Mouse (Mus musculus): ENCODE measurements around the gene Rbm6. TPM values are rescaled to one million over a fixed set of nuclear protein-coding genes. Genes with fewer than 3 reads are reported as not detected.
A peak's percentile ranks its signal among the peaks of the same experiment; 100 is the strongest.

Rbm6 gene
- total RNA-seq, 2 experiments from 2014 or later, result 21.6 to 35.5 TPM

DNA sequence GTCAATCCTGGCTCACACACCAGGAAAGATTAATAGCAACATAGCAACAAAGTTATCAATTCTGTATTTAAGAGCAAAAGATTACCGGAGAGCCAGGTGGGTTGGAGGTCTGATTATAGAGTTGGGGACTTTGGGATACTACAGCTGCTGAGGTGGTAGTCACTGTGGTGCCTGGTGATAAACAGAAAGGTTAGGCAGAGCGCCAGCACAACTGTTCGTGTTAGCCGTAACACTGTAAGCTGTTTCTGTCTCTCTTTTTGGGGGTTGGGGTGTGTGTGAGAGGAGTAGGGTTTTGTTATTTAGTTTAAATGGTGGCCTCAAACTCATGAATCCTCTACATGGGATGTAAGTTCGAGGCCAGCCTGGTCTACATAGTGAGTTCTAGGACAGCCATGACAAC is 122.7 kb downstream of the Rbm6 start:
- DNase-seq, result no peak

DNA sequence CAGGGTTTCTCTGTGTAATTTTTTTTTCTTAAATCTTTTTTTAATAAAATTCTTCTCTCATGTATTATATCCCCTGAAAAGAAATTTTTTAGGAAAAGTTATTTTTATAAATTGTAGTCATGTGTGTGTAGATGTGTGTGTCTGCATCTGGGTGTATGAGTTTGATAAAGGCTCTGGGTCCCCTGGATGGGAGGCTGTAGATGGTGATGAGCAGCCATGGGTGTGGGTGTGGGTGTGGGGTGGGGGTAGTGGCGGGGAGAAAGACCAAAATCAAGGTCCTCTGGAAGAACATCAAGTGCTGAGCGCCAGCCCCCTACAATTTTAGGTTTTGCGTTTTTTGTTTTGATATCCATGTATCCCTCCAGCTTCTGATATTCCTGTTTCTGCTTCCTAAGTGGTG is 125.0 kb downstream of the Rbm6 start:
- DNase-seq, result no peak

DNA sequence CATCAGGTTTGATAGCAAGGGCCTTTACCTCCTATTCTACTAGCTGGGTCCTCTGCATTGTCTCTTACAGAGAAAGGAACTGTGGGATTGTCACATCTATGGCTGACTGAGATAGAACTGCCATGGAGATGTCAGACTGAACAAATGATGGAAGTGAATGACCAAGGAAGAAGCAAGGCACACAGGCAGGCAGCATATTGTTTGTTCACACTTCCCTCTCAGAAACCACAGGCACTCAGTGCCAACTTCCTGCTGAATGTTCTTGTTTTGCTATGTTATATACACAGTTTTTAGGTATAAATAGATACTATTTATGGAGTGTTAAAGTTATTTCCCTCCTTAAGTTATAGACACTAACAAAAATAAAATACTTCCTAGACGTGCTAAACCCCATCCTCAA is 125.7 kb downstream of the Rbm6 start:
- no peak for DNase-seq

DNA sequence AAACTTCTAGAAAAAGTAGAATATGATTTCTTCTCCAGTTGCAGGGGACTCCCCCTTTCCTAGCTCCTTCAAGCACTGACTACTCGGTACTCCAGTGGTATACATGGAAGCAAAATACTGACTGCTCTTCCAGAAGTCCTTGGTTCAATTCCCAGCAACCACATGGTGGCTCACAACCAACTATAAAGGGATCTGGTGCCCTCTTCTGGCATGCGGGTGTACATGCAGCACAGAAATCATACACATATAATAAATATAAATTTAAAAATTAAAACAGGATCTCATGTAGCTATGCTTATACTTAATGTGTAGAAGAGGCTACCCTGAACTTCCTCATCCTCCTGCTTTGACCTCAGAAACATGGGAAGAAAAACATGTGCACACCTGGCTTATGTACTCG is 126.4 kb downstream of the Rbm6 start:
- no peak for DNase-seq

DNA sequence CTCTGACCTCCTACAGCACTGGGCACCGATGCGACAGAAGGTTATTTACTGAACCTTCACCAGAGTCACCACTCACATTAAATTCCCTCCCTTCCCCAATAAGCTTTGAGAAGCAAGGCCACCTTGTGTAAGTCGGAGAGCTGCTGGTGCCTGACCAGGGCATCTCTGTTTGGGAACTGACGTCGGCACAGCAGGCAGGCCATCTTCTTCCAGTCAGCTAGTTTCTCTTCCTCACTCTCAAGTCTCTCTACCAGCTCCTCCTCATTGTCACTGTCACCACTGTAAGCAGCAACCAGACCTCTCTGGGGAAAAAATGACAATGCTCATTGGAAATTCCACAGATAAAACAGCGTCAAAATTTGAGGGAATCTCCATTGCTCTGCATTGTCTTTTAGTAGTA is 129.0 kb downstream of the Rbm6 start:
- no peak for DNase-seq

DNA sequence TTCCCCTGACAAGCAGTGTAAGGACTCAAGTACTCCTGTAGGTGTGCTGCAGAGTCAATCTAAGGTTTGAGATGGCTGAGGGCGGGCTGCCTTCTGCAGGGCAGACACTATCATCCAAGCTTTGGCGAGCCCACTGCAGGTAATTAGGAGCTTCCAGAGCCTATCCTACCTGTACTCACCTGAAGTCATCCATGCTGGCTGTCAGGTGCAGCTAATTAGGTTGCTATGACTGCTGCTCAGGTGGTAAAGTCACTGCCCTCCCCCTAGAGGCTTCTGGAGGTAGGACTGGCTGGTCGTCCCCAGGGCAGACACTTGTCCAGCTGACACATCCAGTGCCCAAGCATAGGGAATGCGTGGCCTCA is 134.2 kb downstream of the Rbm6 start:
- no peak for DNase-seq

DNA sequence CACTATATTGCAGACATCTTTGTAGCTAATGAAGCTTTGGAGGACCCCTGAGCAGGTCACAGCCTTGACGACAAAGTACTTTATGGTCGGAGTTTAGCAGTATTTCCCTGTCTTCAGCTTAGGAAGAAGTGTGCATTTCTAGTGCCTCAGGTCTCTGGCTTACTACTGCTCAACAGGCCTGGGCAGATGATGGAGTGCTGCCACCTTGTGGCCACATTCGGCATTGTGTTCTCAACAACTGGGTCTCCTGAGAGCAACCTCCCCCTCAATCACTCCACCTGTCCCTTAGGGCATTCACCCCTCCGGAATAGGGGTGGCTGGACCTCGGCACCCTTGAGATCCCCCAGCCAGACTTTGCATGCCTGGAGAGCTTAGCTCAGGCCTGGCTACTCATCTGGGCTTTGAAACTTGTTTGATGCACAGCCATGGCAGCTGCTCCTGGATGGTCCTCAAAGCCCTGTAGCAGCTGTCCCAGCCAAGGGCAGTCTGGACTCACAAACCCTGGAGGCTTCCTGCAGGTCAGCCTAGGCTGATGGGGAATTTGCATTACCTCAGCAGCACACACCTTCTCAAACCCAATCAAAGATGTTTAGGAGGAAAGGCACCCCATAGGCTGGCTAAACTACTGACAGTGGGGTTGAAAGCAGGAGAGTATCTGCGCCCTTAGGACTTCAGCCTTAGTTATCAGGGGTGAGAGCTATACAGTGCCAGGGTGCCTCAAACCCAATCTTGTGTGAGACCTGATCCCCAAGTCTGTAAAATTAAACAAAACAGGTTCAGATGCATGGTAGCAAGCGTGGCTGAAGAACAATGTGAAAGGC is 134.8 kb downstream of the Rbm6 start:
- DNase-seq, result peak; percentile 90

DNA sequence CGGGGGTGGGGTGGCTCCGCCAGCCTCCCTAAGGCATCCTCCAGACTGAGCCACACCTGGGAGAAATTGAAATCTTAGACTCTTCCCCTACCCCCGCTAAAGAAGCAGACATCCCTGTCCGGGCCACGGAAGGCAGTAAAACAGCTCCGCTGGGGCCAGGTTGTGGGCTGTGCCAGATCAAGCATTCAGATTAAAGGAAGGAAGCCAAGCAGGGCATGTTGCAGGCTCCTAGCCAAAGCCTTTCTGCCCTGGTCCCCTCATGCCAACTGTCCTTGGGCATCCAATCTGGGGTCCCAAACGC is 136.9 kb downstream of the Rbm6 start:
- DNase-seq, result no peak

DNA sequence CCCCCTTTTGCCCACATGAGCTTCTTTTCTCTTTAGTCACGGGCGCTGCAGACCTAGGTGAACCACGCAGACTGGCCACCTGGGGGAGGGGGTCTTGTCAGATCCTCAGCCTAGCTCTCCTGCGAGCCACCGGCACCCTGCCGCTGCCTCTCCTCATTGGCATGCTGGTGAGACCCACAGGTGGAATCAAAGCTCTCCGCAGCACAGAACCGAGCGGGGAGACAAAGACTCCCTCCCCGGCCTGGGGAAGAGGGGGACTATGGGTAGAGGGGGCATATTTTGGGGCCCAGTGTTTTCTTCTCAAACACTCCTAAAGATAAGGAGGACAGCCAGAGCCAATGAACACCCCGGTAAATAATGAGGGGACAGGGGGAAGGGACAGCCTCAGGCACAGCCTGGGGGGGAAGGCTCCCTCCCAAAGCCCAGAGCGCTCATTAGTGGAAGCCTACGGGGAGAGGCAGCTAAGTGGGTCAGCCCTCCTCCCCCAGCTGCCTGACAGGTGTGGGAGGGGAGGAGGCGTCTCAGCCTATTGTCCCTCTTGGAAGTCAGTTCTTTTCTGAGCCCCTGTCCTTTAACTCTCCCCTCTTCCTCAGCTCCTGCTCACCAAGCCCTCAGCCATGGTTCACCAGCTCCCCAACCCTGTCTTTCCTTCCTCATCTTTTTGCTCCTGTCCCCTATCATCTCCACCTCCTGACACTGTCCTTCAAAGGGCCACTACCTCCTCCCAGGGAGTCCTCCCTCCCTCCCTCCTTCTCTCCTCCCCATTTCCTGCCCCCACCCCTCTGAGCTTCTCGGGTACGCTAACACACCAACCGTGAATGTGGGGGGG is 137.5 kb downstream of the Rbm6 start:
- no peak for DNase-seq

DNA sequence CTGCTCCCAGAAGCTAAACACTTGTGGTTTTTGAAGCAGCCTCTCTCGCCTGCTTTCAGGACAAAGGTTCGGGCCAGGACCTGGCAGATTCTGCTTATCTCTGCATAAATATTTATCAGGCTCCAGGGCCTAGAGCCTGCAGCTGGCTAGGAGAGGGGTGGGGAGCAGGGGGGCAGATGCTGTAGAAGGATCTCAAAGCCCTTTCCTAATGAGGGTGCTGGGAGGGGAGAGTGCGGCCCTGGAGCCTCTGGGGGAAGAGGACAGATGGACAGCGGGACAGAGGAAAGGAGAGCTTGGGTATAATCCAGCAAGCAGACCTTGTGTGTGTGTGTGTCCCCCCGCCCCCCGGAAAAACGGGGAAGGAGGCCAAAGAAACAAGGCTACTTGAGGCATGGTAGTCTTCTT is 138.5 kb downstream of the Rbm6 start:
- DNase-seq, result no peak

DNA sequence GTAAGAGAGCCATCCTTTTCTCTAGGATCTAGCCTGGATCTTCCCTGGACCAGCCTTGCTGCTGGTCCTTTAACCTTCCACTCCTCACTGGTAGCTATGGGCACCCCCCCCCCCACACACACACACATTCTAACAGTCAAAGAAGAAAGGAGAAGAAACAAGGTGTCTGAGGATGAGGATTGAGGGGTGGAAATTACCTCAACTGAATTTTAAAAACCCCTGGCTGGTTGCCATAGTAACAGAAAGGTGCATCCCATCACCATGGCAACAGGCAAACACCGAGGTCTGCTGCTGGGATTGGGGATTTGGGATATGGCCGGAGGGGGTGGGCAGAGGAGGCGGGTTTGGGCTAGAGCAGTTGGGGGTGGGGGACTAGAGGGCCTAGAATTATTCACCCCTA is 143.3 kb downstream of the Rbm6 start:
- DNase-seq, result no peak

DNA sequence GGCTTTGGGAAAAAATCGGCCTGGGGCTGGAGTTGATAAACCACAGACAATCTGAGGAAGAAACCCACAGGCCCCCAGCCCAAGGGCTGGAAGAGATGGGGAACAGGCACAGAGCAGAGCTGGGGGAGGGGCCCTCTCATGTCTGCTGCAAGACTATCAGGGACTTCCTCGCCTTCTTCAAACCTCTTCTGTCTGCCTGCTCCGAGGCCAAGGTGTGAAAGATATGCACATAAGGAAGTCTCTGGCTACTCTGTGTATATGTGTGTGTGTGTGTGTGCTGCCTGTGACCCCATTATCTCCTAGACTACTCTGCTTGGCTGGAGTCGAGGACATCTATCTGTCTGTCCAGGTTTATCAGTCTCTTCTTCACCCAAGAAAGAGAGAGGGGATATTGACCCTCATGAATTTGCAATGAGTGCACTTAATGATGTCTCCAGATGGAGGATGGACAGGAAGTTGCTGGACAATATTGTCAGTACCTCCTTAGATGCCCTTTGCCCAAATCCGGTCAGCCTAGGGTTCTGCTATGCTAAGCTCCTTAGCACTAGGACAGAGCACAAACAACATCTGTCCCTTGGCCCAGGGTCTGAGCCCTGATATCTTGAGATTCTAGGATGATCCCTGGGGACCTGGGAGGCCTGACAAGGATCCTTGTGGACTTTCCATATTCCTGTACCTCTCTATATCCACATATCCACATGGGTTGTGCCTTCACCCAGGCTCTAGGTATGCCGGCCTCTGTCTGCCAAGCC is 143.9 kb downstream of the Rbm6 start:
- no peak for DNase-seq

DNA sequence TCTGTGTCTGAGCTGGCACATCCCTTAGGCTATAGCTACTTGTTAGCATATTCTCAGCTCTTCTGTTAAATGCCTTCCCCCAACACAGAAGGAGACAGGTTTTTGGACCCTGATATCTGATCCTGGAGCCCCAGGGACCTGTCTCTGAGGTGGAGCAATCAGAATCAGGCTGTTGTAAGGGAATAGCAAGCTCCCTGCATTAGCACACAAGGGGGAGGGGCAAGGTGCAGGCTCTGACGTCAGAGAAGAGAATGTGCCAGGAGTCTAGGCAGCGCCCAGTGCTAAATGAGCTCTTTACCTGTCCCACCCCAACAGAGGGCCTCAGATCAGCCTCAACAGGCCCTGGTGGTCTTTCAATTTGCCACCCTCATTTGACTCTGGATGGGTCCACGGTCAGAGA is 146.0 kb downstream of the Rbm6 start:
- no peak for DNase-seq

DNA sequence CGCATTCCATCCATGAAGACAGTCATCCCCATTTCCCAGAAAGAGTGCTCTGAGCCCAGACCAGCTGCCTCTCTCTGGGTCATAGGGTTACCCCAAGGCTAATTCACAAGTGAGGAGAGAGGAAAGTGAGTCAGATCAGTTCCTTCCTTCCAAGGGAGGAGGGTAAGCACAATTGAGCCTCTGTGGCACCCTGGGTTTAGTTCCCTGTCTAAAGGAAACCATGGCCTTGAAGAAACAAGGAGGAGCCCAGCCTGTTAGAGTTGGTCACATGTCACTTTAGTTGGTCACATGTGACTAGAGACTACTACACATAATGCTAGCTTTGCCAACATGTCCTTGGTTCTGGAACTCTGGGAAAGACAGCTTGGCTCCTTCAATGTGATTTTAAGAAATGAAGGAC is 148.2 kb downstream of the Rbm6 start:
- no peak for DNase-seq

DNA sequence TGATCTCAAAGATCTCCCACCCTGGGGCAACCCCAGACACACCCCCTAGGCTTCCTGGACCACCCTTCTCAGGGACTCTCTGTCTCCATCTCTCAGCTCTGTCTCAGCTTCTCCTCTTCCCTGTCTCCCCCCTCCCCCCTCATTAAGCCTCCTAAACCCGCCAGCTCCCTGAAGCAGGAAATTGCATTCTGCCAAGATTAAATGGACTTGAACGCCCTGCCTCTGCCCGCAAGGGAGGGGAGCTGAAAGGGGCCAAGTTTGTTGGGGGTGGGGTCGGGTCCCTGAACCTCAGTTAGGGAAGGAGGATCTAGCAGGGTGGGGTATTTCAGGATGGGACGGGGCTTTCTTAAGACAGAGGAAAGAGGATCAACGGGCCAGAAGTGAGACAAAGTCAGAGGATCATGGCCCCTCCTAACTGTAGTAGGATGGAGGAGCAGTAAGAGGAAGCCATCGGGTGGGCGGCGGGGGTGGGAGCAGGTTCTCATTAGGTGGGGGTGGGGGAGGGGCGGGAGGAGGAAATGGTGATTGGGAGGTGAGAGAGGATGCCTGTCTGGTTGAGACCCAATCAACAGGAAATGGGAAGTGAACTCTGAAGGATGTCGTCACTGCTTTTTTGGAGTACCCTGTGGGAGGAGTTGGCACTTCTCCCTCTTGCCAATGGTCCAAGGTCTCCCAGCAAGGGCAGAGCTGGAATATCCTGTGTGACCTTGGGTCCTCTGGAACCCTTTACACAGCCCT is 149.1 kb downstream of the Rbm6 start:
- DNase-seq, result no peak

Other genes starting within 250 kb of the Rbm6 start
- 100 to 1,000 TPM; 193 to 231 TPM for gene Gnai2, start 237.9 kb downstream of the Rbm6 start, total RNA-seq (2021)
- gene Slc38a3, start 203.7 kb downstream of the Rbm6 start, total RNA-seq (2021), result 10 to 100 TPM; 17.6 to 20.4 TPM
- gene Gnat1, start 193.5 kb downstream of the Rbm6 start, total RNA-seq (2021), result not detected
- 10 to 100 TPM; 11.9 to 18.0 TPM for gene Sema3f, start 162.8 kb downstream of the Rbm6 start, total RNA-seq (2021)
- gene Rbm5, start 102.2 kb downstream of the Rbm6 start, total RNA-seq (2021), result 10 to 100 TPM; 39.2 to 71.2 TPM
- gene Mon1a, start 14.9 kb upstream of the Rbm6 start, total RNA-seq (2021), result 1 to 10 TPM; 4.0 to 4.8 TPM
- 1 to 10 TPM; 1.9 to 5.6 TPM for gene Mst1r, start 33.6 kb upstream of the Rbm6 start, total RNA-seq (2021)
- not detected for gene Actl11, start 55.2 kb upstream of the Rbm6 start, total RNA-seq (2021)
- gene Camkv, start 62.4 kb upstream of the Rbm6 start, total RNA-seq (2021), result under 1 TPM; 0.80 to 0.86 TPM
- gene Traip, start 76.9 kb upstream of the Rbm6 start, total RNA-seq (2021), result 1 to 10 TPM; 1.6 to 2.2 TPM
- 1 to 10 TPM; 4.4 to 6.5 TPM for gene Uba7, start 102.3 kb upstream of the Rbm6 start, total RNA-seq (2021)
- gene Gm20661, start 109.8 kb upstream of the Rbm6 start, total RNA-seq (2021), result under 1 TPM; 0.47 to 0.59 TPM
- 10 to 100 TPM in 1 of 2 experiments, 1 to 10 TPM in 1; 8.8 to 14.0 TPM for gene Inka1, start 112.6 kb upstream of the Rbm6 start, total RNA-seq (2021)
- 1 to 10 TPM in 1 of 2 experiments, under 1 TPM in 1; 0.54 to 1.0 TPM for gene Cdhr4, start 119.3 kb upstream of the Rbm6 start, total RNA-seq (2021)
- not detected for gene Gm20662, start 123.1 kb upstream of the Rbm6 start, total RNA-seq (2021)
- gene Ip6k1, start 129.3 kb upstream of the Rbm6 start, total RNA-seq (2021), result 10 to 100 TPM; 38.9 to 42.9 TPM
- 10 to 100 TPM in 1 of 2 experiments, 1 to 10 TPM in 1; 8.6 to 10.6 TPM for gene Gmppb, start 176.0 kb upstream of the Rbm6 start, total RNA-seq (2021)
- 1 to 10 TPM; 2.6 to 3.6 TPM for gene Amigo3, start 179.9 kb upstream of the Rbm6 start, total RNA-seq (2021)
- gene Mst1, start 207.2 kb upstream of the Rbm6 start, total RNA-seq (2021), result under 1 TPM in 1 of 2 experiments, not detected in 1; 0.11 TPM
- 100 to 1,000 TPM; 153 to 172 TPM for gene Rnf123, start 210.1 kb upstream of the Rbm6 start, total RNA-seq (2021)
- gene Apeh, start 221.4 kb upstream of the Rbm6 start, total RNA-seq (2021), result 10 to 100 TPM; 33.9 to 36.6 TPM

Data from gastrocnemius, postnatal 10 days (tissue).